Mouse (Mus musculus) liver, embryonic 14.5 days (tissue): ENCODE data around the gene Eif4a1. TPM values are rescaled to one million over a fixed set of nuclear protein-coding genes. Genes with fewer than 3 reads are reported as not detected.
"Not testable (repeated sequence)": the region's sequence is repeated elsewhere in the genome, so short reads cannot be mapped to it uniquely, and the experiment has no call there.

ENCODE experiments used
- ATAC-seq: fragments of 200-750 bp; cut with Nextera tagmentation; 2 replicates; pipeline ENCODE4 v1.8.0; 2017; ENCODE audit warnings: moderate number of reproducible peaks, mild to moderate bottlenecking, moderate library complexity; ENCODE audit not compliant: insufficient read depth
- DNase-seq, 3 experiments: peaks; one replicate each; pipeline ENCODE4 v3.0.0-alpha.2; 2012 to 2013; ENCODE audit warnings: low read depth in 3 of 3, low spot score in 3 of 3
- H3K27ac ChIP-seq: fragments of 300-500 bp; sonication (generic); 2 replicates; pipeline ENCODE4 v1.5.1; 2014; ENCODE audit warnings: moderate library complexity, mild to moderate bottlenecking, control low read depth, inconsistent platforms
- H3K27me3 ChIP-seq: fragments of 300-500 bp; sonication (generic); 2 replicates; pipeline ENCODE4 v1.6.1; 2014; ENCODE audit warnings: mild to moderate bottlenecking, low read length, moderate library complexity; ENCODE audit not compliant: control insufficient read depth, insufficient read depth
- H3K36me3 ChIP-seq: fragments of 300-500 bp; sonication (generic); replicated peaks from 2 replicates; pipeline ENCODE4 v1.6.1; 2014; ENCODE audit warnings: low read depth; ENCODE audit not compliant: control insufficient read depth, insufficient read depth
- H3K4me1 ChIP-seq, 2 experiments: fragments of 200-500 bp in 1 of 2; fragments of 300-500 bp in 1 of 2; sonication (generic) in 1 of 2; replicated peaks; 2 replicates each; pipeline ENCODE4 v1.6.1; 2012 to 2014; ENCODE audit warnings: antibody characterized with exemption in 1 of 2, inconsistent platforms in 1 of 2, low read length in 1 of 2; ENCODE audit not compliant: control insufficient read depth in 2 of 2, insufficient read depth in 2 of 2
- H3K4me2 ChIP-seq: fragments of 300-500 bp; sonication (generic); 2 replicates; pipeline ENCODE4 v1.6.1; 2014; ENCODE audit warnings: low read depth, mild to moderate bottlenecking, control low read depth, moderate library complexity
- H3K4me3 ChIP-seq, 2 experiments: fragments of 200-500 bp in 1 of 2; fragments of 300-500 bp in 1 of 2; sonication (generic) in 1 of 2; 2 replicates each; pipeline ENCODE4 v1.5.1; 2012 to 2014; ENCODE audit warnings: low read depth in 2 of 2, low read length in 2 of 2, mild to moderate bottlenecking in 2 of 2, control low read depth in 1 of 2, inconsistent platforms in 1 of 2, moderate library complexity in 1 of 2; ENCODE audit not compliant: insufficient read depth in 1 of 2
- H3K9ac ChIP-seq: fragments of 300-500 bp; sonication (generic); replicated peaks from 2 replicates; pipeline ENCODE4 v1.6.1; 2014; ENCODE audit warnings: mild to moderate bottlenecking, control low read depth, moderate library complexity
- H3K9me3 ChIP-seq: fragments of 300-500 bp; sonication (generic); 2 replicates; pipeline ENCODE4 v1.6.1; 2016; ENCODE audit warnings: low read length, mixed read lengths; ENCODE audit not compliant: control insufficient read depth
- CTCF ChIP-seq: IDR thresholded peaks from 2 replicates; pipeline ENCODE4 v1.5.1; 2016; ENCODE audit warnings: antibody characterized with exemption, low read depth, control low read depth
- EP300 ChIP-seq: IDR thresholded peaks from 2 replicates; pipeline ENCODE4 v1.6.1; 2016; ENCODE audit warnings: antibody characterized with exemption, low read depth
- WGBS: fragments of 180-500 bp; shearing (Covaris S2); extraction: QIAGEN DNeasy Blood & Tissue Kit; methylation state at CpG from one replicate; pipeline ENCODE4 v1.1.7; 2014; ENCODE audit not compliant: insufficient replicate concordance; 5-methylcytosine and 5-hydroxymethylcytosine counted together
- polyA plus RNA-seq, 2 experiments: library from polyadenylated mRNA; depleted of rRNA in 1 of 2; stranded (reverse) in 1 of 2; unstranded in 1 of 2; fragments of >200 nt; fragmentation: Nextera tagmentation in 1 of 2; extraction: Ambion mirVana in 1 of 2; gene quantifications; 2 replicates each; pipeline versions ENCODE4 v1.2.1 to v1.2.3; 2012 to 2014

Eif4a1 gene
- polyA plus RNA-seq, 2 experiments: 316 to 420 TPM

DNA sequence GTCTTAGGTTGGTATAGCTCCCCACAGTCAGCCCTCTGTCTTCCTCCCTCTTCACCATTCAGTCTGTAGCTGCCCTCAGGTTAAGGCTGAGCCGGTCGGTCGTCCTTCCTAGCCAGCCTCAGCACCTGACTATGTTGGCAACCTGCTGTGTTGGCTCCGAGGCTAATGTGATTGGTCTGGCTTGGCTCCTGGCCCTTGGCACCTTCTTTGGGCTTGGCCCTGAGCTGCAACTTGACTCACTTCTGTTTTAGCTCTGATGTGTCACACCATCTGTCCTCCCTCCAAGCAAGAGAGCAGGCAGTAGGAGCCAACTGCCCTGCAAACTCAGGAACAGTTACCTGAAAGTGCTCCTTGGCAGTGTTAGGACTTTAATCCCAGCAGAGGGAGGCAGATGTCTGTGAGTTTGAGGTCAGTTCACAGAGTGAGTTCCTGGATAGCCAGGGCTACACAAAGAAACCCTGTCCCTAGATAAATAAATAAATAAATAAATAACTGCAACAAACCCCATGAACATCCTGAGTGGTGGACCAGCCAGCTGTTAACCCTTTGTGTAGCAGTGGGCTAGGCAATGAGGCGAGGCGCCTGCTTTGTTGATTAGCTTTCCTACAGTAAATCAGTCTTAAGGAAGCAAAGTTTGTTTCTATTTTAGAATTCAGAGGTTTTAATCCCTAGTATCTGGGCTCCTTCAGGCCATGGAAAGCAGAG is 34.7 kb upstream of the Eif4a1 start:
- no peak overlapping the region for H3K27ac ChIP-seq
- DNase-seq (no peak), ATAC-seq (no peak)
- H3K36me3 ChIP-seq: no peaks in the 10 kb centered on the region
- WGBS: 56% methylated on average over 6 of the region's 6 CpGs
- H3K9me3 ChIP-seq: no peaks in the 10 kb centered on the region
- no peak overlapping the region for H3K9ac ChIP-seq
- no peak overlapping the region for H3K4me3 ChIP-seq
- no peaks in the 10 kb centered on the region for H3K27me3 ChIP-seq
- no peak for TF ChIP-seq EP300
- no peak for TF ChIP-seq CTCF
- H3K4me1 ChIP-seq: peaks cover 12 to 16% of the 10 kb centered on the region in 2 experiments
- no peak overlapping the region for H3K4me2 ChIP-seq

DNA sequence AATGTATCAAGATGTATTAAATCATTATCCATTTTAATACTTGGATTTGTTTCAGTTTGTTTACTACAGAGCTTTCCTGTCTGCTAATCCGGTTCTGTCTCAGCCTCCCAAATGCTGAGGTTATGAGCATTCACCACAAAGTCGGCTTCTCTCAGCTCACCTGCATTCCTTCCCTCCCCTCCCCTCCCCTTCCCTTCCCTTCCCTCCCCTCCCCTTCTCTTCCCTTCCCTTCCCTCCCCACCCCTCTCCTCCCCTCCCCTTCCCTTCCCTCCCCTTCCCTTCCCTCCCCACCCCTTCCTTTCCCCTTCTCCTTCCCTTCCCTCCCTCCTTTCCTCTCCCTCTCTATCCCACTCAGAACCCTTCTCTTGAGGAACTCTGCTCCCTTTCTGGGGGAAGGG is 32.4 kb upstream of the Eif4a1 start:
- Histone ChIP-seq H3K4me2 (no peak overlapping the region), H3K4me3 (no peak overlapping the region), H3K4me1 (peaks cover under 1 to 10% of the 10 kb centered on the region in 2 experiments; a peak in 3 of 4 replicates), H3K27me3 (no peaks in the 10 kb centered on the region), H3K36me3 (no peaks in the 10 kb centered on the region), H3K9ac (no peak overlapping the region), H3K27ac (no peak overlapping the region), H3K9me3 (no peaks in the 10 kb centered on the region)
- no peak for ATAC-seq
- TF ChIP-seq EP300: no peak
- no peak for TF ChIP-seq CTCF
- WGBS: 33% methylated on average over 2 of the region's 2 CpGs
- DNase-seq: no peak

DNA sequence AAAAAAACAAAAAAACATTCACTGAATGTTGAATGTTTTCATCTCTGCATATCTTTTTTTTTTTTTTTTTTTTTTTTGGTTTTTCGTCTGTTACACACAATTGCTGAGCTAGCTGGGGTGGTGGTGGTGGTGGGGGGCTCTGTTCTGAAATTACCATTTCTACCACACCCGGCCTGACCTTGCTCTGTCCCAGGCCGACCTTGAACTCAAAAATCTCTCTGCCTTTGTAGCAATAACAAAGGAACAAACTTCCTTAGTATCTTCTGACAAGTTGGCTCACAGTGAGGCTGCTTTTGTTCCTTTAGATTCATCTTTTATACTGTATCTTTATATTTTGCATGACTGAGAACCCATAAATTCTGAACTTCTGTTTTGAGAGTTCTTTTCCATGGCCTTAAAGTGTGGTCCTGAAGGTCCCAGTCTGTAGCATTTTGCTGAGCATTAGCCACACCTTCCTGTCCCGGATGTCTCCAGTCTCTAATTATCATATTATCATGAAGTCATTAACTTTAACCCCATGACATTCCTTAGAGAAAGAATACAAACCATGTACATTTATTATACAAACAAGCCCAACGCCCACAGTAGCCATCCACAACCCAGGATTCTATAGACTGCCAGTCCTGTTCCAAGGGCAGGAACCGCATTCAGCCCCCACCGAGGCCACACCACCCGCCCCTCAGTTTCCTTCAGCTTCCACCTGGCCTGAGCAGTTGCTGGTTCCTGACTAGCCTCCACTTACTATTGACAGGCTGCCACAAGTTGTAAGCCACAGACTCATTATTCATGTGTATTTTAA is 31.8 kb upstream of the Eif4a1 start:
- WGBS: 54% methylated on average over 8 of the region's 8 CpGs
- TF ChIP-seq CTCF (no peak), EP300 (no peak)
- no peak overlapping the region for H3K27ac ChIP-seq
- H3K9me3 ChIP-seq: no peaks in the 10 kb centered on the region
- DNase-seq: no peak
- no peak overlapping the region for H3K4me2 ChIP-seq
- H3K9ac ChIP-seq: no peak overlapping the region
- no peak overlapping the region for H3K4me3 ChIP-seq
- H3K36me3 ChIP-seq: no peaks in the 10 kb centered on the region
- H3K4me1 ChIP-seq: peaks cover 0 to 11% of the 10 kb centered on the region in 2 experiments; a peak in 2 of 4 replicates
- no peak for ATAC-seq
- H3K27me3 ChIP-seq: no peaks in the 10 kb centered on the region

- not testable (repeated sequence) for H3K9me3 ChIP-seq, DNase-seq, H3K27ac ChIP-seq, ATAC-seq, H3K4me1 ChIP-seq, H3K4me3 ChIP-seq, H3K4me2 ChIP-seq, H3K27me3 ChIP-seq, H3K36me3 ChIP-seq, H3K9ac ChIP-seq
- WGBS: 71% methylated on average over 2 of the region's 3 CpGs
Observed at GRCm38 (mm10) chr11:69703381-69703780, 31.2 kb upstream of the Eif4a1 start.

DNA sequence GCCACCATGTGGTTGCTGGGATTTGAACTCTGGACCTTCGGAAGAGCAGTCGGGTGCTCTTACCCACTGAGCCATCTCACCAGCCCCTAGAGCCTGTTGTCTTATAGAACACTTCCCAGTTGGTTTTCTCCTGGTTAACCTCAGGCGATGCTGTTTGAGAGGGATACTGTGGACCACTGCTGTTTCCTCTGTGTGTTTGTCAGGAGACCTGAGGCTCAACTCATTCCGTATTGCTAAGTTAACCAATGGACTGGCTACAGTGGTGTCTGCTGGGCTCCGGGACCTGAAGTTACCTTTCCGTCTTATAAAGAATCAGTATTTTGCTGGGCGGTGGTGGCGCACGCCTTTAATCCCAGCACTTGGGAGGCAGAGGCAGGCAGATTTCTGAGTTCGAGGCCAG is 30.7 kb upstream of the Eif4a1 start:
- not testable (repeated sequence) for H3K9me3 ChIP-seq, H3K36me3 ChIP-seq
- 82% methylated on average over 10 of the region's 10 CpGs for WGBS

More for the DNA sequence above, 30.7 kb upstream of the Eif4a1 start:
- H3K4me3 ChIP-seq, H3K27ac ChIP-seq, H3K4me1 ChIP-seq, DNase-seq, H3K27me3 ChIP-seq, ATAC-seq, H3K4me2 ChIP-seq, H3K9ac ChIP-seq: not testable (repeated sequence)
